Mouse (Mus musculus) stomach, postnatal 0 days (tissue): ENCODE data around the gene Hpdl. TPM values are rescaled to one million over a fixed set of nuclear protein-coding genes. Genes with fewer than 3 reads are reported as not detected.

Source experiments
- ATAC-seq: fragments of 200-750 bp; cut with Nextera tagmentation; 2 replicates; pipeline ENCODE4 v1.8.0; 2017; ENCODE audit not compliant: low FRiP score, low TSS enrichment
- DNase-seq: peaks from one replicate; pipeline ENCODE4 v3.0.0-alpha.2; 2016; ENCODE audit warnings: low spot score
- H3K27ac ChIP-seq: fragments of 300-500 bp; sonication (generic); replicated peaks from 2 replicates; pipeline ENCODE4 v1.5.1; 2014; ENCODE audit warnings: mild to moderate bottlenecking, control low read depth
- H3K27me3 ChIP-seq: fragments of 300-500 bp; sonication (generic); 2 replicates; pipeline ENCODE4 v1.6.1; 2014; ENCODE audit warnings: low read length; ENCODE audit not compliant: control insufficient read depth, insufficient read depth
- H3K36me3 ChIP-seq: fragments of 300-500 bp; sonication (generic); 2 replicates; pipeline ENCODE4 v1.6.1; 2014; ENCODE audit warnings: low read length, mixed read lengths; ENCODE audit not compliant: control insufficient read depth, insufficient read depth
- H3K4me1 ChIP-seq: fragments of 300-500 bp; sonication (generic); replicated peaks from 2 replicates; pipeline ENCODE4 v1.6.1; 2014; ENCODE audit warnings: antibody characterized with exemption; ENCODE audit not compliant: control insufficient read depth, insufficient read depth
- H3K4me2 ChIP-seq: fragments of 300-500 bp; sonication (generic); replicated peaks from 2 replicates; pipeline ENCODE4 v1.6.1; 2014; ENCODE audit warnings: low read depth, mild to moderate bottlenecking, control low read depth, moderate library complexity
- H3K4me3 ChIP-seq: fragments of 300-500 bp; sonication (generic); 2 replicates; pipeline ENCODE4 v1.5.1; 2014; ENCODE audit warnings: low read depth, low read length, control low read depth
- H3K9ac ChIP-seq: fragments of 300-500 bp; sonication (generic); 2 replicates; pipeline ENCODE4 v1.6.1; 2014; ENCODE audit warnings: mild to moderate bottlenecking, low read length, control low read depth, mixed read lengths
- H3K9me3 ChIP-seq: fragments of 300-500 bp; sonication (generic); 2 replicates; pipeline ENCODE4 v1.6.1; 2016; ENCODE audit warnings: low read length; ENCODE audit not compliant: control insufficient read depth
- CTCF ChIP-seq: IDR thresholded peaks from 2 replicates; pipeline ENCODE4 v1.5.1; 2016; ENCODE audit warnings: antibody characterized with exemption, low read depth, mild to moderate bottlenecking, moderate library complexity
- EP300 ChIP-seq: optimal IDR thresholded peaks from 2 replicates; pipeline ENCODE3; 2016; ENCODE audit warnings: antibody characterized with exemption
- WGBS: fragments of 180-500 bp; shearing (Covaris S2); extraction: QIAGEN DNeasy Blood & Tissue Kit; methylation state at CpG from one replicate; pipeline ENCODE4 v1.1.7; 2014; 5-methylcytosine and 5-hydroxymethylcytosine counted together
- polyA plus RNA-seq: library from polyadenylated mRNA; unstranded; fragments of >200 nt; fragmentation: Nextera tagmentation; extraction: Ambion mirVana; gene quantifications from 2 replicates; pipeline ENCODE4 v1.2.1, GENCODE M21; 2015

Hpdl gene
- polyA plus RNA-seq, 1 experiment from 2014 or later, result 0.51 TPM

DNA sequence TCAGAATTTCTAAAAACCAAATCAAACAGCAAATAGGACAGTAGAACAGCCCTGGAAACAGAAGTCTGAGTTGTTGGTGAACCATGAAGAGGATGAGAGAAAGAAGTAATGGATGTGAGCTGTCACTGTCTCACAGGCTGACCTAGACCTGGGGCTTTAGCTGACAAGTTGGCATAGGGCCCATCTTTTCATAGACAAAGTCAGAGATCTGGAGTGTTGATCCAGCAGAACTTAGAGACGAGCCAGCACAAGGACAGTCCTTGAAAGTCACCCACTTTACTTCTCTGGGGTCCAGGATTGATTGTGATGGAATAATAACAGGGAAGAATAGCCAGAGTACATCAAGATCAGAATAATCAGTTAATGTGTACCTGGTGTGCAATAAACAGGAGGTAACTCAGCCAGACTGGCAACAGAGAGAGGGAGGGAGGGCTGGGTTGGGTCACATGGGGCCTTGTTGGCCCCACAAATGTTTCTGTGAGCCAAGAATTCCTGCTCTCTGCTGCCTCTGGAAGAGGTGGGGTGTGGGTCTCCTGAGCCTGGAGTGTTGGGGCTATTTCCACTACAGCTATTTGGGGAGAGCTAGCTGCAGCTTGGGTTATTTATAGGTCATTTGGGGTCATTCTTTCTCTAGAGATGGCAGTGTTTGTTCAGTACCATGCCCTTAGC, 24.9 kb downstream of the Hpdl start:
- 42% methylated on average over 1 of the region's 1 CpGs for WGBS
- Histone ChIP-seq H3K4me3 (no peak overlapping the region), H3K9me3 (no peaks in the 10 kb centered on the region), H3K9ac (no peak overlapping the region), H3K4me1 (no peaks in the 10 kb centered on the region), H3K27ac (no peak overlapping the region), H3K4me2 (no peak overlapping the region), H3K27me3 (no peaks in the 10 kb centered on the region), H3K36me3 (no peaks in the 10 kb centered on the region)
- TF ChIP-seq EP300 (no peak), CTCF (no peak)
- DNase-seq, result no peak
- peak; percentile 32; the same call in 1 of the 2 replicates for ATAC-seq

DNA sequence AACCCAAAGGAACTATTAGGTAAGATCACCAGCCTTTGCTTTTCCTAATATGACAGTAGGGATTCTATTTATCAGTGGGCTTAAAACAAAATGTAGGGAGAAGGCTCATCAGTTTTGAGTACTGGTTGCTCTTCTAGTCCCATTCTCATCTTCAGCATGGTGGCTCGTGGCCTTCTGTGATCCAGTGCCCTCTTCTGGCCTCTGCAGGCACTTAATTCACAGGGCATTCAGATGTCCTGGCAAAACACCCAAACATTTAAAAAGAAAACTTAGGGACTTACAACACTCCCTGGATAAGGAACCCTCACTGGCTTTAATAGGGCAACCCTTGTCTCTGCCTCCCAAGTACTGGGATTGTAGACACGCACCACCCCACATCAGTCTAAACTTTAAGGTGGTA, 27.2 kb downstream of the Hpdl start:
- Histone ChIP-seq H3K27ac (no peak overlapping the region), H3K9ac (no peak overlapping the region), H3K9me3 (no peaks in the 10 kb centered on the region), H3K27me3 (no peaks in the 10 kb centered on the region), H3K4me3 (no peak overlapping the region), H3K36me3 (no peaks in the 10 kb centered on the region), H3K4me2 (no peak overlapping the region), H3K4me1 (no peaks in the 10 kb centered on the region)
- TF ChIP-seq EP300 (no peak), CTCF (peak; percentile 42)
- 79% methylated on average over 2 of the region's 2 CpGs for WGBS
- ATAC-seq (no peak), DNase-seq (no peak)

DNA sequence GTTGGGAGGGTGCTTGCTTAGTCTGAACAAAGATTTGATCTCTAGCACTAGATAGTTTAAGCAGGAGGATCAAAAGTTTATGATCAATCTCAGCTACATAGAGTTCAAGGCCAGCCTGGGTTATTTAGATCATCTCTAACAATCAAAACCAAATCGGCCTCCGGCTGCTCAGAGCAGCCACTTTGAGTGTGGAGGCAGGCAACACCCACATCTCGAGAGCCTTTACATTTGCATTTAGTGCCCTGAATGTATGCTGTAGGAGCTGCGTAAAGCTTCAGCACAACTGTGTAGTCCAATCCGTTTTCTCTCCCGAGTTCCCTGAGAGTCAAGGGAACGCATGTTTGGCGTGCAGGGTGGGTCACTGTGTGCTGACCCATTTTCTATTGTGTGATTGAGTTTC, 29.1 kb downstream of the Hpdl start:
- Histone ChIP-seq H3K9me3 (no peaks in the 10 kb centered on the region), H3K4me3 (no peak overlapping the region), H3K27me3 (no peaks in the 10 kb centered on the region), H3K4me1 (no peaks in the 10 kb centered on the region), H3K9ac (no peak overlapping the region), H3K36me3 (no peaks in the 10 kb centered on the region), H3K4me2 (no peak overlapping the region), H3K27ac (no peak overlapping the region)
- TF ChIP-seq CTCF (no peak), EP300 (no peak)
- DNase-seq (no peak), ATAC-seq (no peak)
- 82% methylated on average over 8 of the region's 8 CpGs for WGBS

DNA sequence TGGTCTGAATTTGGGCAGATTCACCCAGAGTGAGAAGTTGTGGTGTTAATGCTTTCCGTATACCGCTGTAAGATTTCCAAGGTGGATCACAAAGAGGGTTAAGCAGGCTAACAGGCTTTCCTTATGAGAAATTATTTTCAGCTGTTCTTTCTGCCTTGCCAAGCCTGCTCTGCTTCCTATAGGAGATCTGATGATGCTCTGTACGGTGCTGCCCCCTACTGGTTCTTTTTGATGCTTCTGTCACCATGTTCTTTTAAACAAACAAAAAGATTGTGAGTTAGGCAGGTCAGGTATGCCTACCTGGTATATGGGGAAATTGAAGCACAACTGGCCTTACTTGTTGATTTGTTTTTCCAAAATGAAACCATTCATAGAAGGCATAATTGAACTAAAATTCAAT, 32.6 kb downstream of the Hpdl start:
- Histone ChIP-seq H3K27me3 (no peaks in the 10 kb centered on the region), H3K27ac (peak overlapping the region; percentile 56), H3K4me3 (no peak overlapping the region), H3K9me3 (no peaks in the 10 kb centered on the region), H3K36me3 (no peaks in the 10 kb centered on the region), H3K9ac (no peak overlapping the region), H3K4me2 (no peak overlapping the region; the same call in 1 of the 2 replicates), H3K4me1 (no peaks in the 10 kb centered on the region)
- DNase-seq (peak; percentile 83), ATAC-seq (peak; percentile 73; the same call in 1 of the 2 replicates)
- 5% methylated on average over 3 of the region's 3 CpGs for WGBS
- TF ChIP-seq CTCF (peak; percentile 97), EP300 (no peak)

DNA sequence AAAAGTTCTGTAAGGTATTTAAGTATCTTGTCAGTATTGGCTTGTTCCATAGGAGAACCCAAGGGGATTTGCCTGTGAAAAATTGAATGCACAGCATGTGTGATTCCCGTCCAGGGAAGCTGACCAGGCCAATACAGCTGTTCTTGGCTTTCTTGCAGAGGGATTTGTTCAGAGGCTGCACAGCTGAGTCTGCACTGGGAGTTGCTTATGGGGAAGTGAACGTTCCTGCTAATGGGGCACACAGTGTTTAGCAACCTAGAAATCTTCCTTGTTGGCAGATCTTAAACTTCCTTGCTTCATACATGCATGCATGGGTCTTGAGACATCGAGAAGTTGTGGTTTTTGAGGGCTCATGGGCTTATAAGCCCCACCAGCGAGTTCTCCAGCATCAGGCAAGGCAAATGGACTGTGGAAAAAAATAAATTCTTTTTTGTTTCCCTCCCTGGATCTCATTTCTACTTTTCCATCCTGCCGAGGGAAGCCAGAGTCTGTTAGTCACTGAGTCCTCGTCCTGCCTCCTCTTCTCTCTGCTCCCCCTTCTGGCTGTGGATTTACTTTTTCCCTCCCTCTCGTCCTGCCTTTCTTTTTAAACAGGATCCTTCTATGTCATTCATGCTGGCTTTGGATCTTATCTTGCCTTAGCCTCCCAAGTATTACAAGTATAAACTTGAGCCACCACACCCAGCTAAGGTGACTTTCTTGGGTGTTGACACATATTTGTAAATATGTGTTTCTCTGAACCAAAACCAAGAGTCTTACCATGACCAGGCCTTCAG, 33.3 kb downstream of the Hpdl start:
- H3K4me1 ChIP-seq, result no peaks in the 10 kb centered on the region
- TF ChIP-seq EP300 (no peak), CTCF (peak; percentile 63)
- ATAC-seq, result no peak; the same call in 1 of the 2 replicates
- 27% methylated on average over 7 of the region's 7 CpGs for WGBS
- no peak overlapping the region for H3K4me3 ChIP-seq
- no peak overlapping the region; the same call in 1 of the 2 replicates for H3K4me2 ChIP-seq
- DNase-seq, result no peak
- H3K36me3 ChIP-seq, result no peaks in the 10 kb centered on the region
- no peaks in the 10 kb centered on the region for H3K9me3 ChIP-seq
- H3K27me3 ChIP-seq, result no peaks in the 10 kb centered on the region
- H3K27ac ChIP-seq, result peak overlapping the region; percentile 45
- H3K9ac ChIP-seq, result no peak overlapping the region

DNA sequence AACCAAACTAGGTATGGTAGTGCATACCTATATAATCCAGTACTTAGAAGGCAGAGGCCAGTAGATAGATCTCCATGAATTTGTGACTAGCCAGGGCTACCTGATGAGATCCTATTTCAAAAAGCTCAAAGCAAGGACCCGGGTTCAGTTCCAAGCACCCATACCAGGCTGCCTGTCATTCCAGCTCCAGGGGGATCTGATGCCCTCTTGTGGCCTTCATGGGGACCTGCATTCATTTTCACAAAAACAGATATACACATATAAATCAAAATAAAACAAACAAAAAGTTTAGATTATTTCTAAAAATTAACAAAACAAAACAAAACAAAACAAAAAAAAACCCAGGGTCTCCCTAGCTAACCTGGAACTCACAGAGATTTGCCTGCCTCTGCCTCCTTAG, 34.9 kb downstream of the Hpdl start:
- WGBS, result 100% methylated on average over 1 of the region's 1 CpGs
- no peaks in the 10 kb centered on the region for H3K4me1 ChIP-seq

More for the DNA sequence above, 34.9 kb downstream of the Hpdl start:
- TF ChIP-seq EP300 (no peak), CTCF (peak; percentile 38)
- H3K4me2 ChIP-seq, result no peak overlapping the region
- no peak for DNase-seq
- no peak for ATAC-seq
- H3K27me3 ChIP-seq, result no peaks in the 10 kb centered on the region
- H3K36me3 ChIP-seq, result no peaks in the 10 kb centered on the region
- H3K4me3 ChIP-seq, result no peak overlapping the region
- no peak overlapping the region for H3K27ac ChIP-seq
- no peak overlapping the region for H3K9ac ChIP-seq
- H3K9me3 ChIP-seq, result no peaks in the 10 kb centered on the region
